In the genomic region with DNA sequence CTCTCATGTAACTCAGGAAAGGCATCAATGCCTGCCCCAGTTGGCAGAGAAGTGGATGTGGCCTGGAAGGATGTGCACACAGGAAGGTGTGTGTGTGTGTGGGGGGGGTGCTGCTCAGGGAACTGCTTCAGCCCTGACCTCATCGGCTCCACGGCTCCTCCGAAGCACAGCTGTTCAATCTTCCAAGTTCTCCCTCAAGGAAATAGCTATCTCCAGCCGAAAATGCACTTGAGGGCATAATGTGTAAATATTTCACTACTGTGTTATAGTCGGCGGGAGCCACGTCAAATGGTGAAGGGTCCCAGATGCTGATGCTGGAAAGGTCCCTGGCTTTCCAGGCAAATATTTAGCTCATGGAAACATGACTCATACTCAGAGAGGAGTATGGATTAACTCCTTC, we compare ENCODE assay signal across 9 mouse cellular contexts. TPM values are rescaled to one million over a fixed set of nuclear protein-coding genes. Genes with fewer than 3 reads are reported as not detected.
DNase-seq lines count a peak whose midpoint lies in the region; ATAC-seq and TF ChIP-seq lines count a peak whose summit lies in the region.
"Had no signal": no experiment of that assay in that cellular context is flagged by ENCODE, and none has a peak within 500 bp of the region (broad histone marks: within the 10 kb centered on the region; RNA-seq: fewer than 3 reads in every experiment).

No protein-coding gene starts in this region.

- intact Hi-C loops in gastrocnemius, postnatal 14 days (cut with DNase I; ENCODE audit: low total_unique reads), result loop anchor here (10.0 kb wide), 1 partner anchor 160 kb away; no protein-coding TSS in a partner anchor
- intact Hi-C loops in gastrocnemius, postnatal 36 days (cut with DNase I), result no loop called here

- no peak for TF ChIP-seq CTCF in lung, postnatal 0 days (IDR thresholded peaks at IDR 0.05)

- H3K9me3 ChIP-seq in embryonic facial prominence, embryonic 11.5 days (replicated peaks; ENCODE audit: control insufficient read depth, low read length), result no peaks in the 10 kb centered on the region
- no peaks in the 10 kb centered on the region for H3K9me3 ChIP-seq in intestine, embryonic 16.5 days (ENCODE audit: control insufficient read depth, low read length)
- H3K9me3 ChIP-seq in lung, postnatal 0 days (ENCODE audit: low read length), result no peaks in the 10 kb centered on the region

- H3K27me3 ChIP-seq in embryonic facial prominence, embryonic 11.5 days (ENCODE audit: control insufficient read depth, insufficient read depth, low read length), result no peaks in the 10 kb centered on the region
- H3K27me3 ChIP-seq in intestine, embryonic 16.5 days (replicated peaks; ENCODE audit: control insufficient read depth, insufficient read depth, low read length), result no peaks in the 10 kb centered on the region
- H3K27me3 ChIP-seq in lung, postnatal 0 days (replicated peaks; ENCODE audit: insufficient read depth, low read length), result no peaks in the 10 kb centered on the region

- peak; percentile 72 for TF ChIP-seq EP300 in lung, postnatal 0 days (IDR thresholded peaks at IDR 0.05)

- H3K4me3 ChIP-seq in embryonic facial prominence, embryonic 11.5 days (ENCODE audit: low read depth, low read length), result no peak overlapping the region
- H3K4me3 ChIP-seq in intestine, embryonic 16.5 days (ENCODE audit: low read length), result no peak overlapping the region
- no peak overlapping the region for H3K4me3 ChIP-seq in lung, postnatal 0 days (ENCODE audit: low read depth, low read length)

- H3K27ac ChIP-seq in embryonic facial prominence, embryonic 11.5 days (replicated peaks; ENCODE audit: low read depth, low read length), result peak overlapping the region; percentile 76
- H3K27ac ChIP-seq in intestine, embryonic 16.5 days (ENCODE audit: low read length), result peak overlapping the region; percentile 91
- peak overlapping the region; percentile 62 for H3K27ac ChIP-seq in lung, postnatal 0 days (ENCODE audit: low read length)

- no peak overlapping the region for H3K9ac ChIP-seq in embryonic facial prominence, embryonic 11.5 days (replicated peaks; ENCODE audit: low read length)
- H3K9ac ChIP-seq in intestine, embryonic 16.5 days (ENCODE audit: low read depth, low read length), result no peak overlapping the region
- H3K9ac ChIP-seq in lung, postnatal 0 days (replicated peaks; ENCODE audit: low read depth), result no peak overlapping the region

- peak; percentile 49 for DNase-seq in gastrocnemius, postnatal 14 days
- DNase-seq in gastrocnemius, postnatal 36 days, result no peak
- DNase-seq in embryonic facial prominence, embryonic 11.5 days (ENCODE audit: low spot score), result peak; percentile 53
- peak; percentile 84 for DNase-seq in lung, postnatal 0 days (ENCODE audit: low spot score)
- DNase-seq in right cerebral cortex, postnatal 14 days, result no peak
- DNase-seq in spleen, postnatal 14 days (ENCODE audit: low spot score in 2 of 2), result no peak
- no peak for DNase-seq in cerebellum, adult 11 months

- H3K4me2 ChIP-seq in embryonic facial prominence, embryonic 11.5 days (ENCODE audit: low read depth, low read length), result no peak overlapping the region
- H3K4me2 ChIP-seq in intestine, embryonic 16.5 days (ENCODE audit: low read depth, low read length), result no peak overlapping the region
- no peak overlapping the region for H3K4me2 ChIP-seq in lung, postnatal 0 days (replicated peaks; ENCODE audit: low read depth, low read length)

- ATAC-seq in embryonic facial prominence, embryonic 11.5 days (replicated peaks; ENCODE audit: insufficient number of reproducible peaks, low FRiP score, low TSS enrichment, low read depth), result no peak
- peak; percentile 73 for ATAC-seq in intestine, embryonic 16.5 days
- ATAC-seq in lung, postnatal 0 days, result peak; percentile 84

- H3K4me1 ChIP-seq in embryonic facial prominence, embryonic 11.5 days (ENCODE audit: control insufficient read depth, insufficient read depth, low read length), result no peaks in the 10 kb centered on the region
- H3K4me1 ChIP-seq in intestine, embryonic 16.5 days (ENCODE audit: control insufficient read depth, insufficient read depth, low read length), result peaks cover 47% of the 10 kb centered on the region
- peaks cover 8% of the 10 kb centered on the region; the same call in 1 of the 2 replicates for H3K4me1 ChIP-seq in lung, postnatal 0 days (ENCODE audit: insufficient read depth, low read depth, low read length)

- WGBS in embryonic facial prominence, embryonic 11.5 days, result 33% methylated on average over 7 of the region's 7 CpGs
- 16% methylated on average over 7 of the region's 7 CpGs for WGBS in intestine, embryonic 16.5 days
- 2% methylated on average over 7 of the region's 7 CpGs for WGBS in lung, postnatal 0 days

- no peaks in the 10 kb centered on the region for H3K36me3 ChIP-seq in embryonic facial prominence, embryonic 11.5 days (replicated peaks; ENCODE audit: control insufficient read depth, insufficient read depth, low read depth, low read length)
- H3K36me3 ChIP-seq in intestine, embryonic 16.5 days (ENCODE audit: control insufficient read depth, insufficient read depth, low read length), result 0 out of 2 replicates have a peak, but pooled peaks cover 6% of the 10 kb centered on the region
- H3K36me3 ChIP-seq in lung, postnatal 0 days (ENCODE audit: insufficient read depth, low read length), result no peaks in the 10 kb centered on the region

RNA-seq across cellular contexts. Expression of a gene that starts 25.6 kb away (rescaled TPM):
- total RNA-seq in gastrocnemius, postnatal 14 days (2021), result 10 to 100 TPM; 33.5 to 45.6 TPM
- 10 to 100 TPM; 14.1 to 17.1 TPM for total RNA-seq in gastrocnemius, postnatal 36 days (2021)
- polyA plus RNA-seq in embryonic facial prominence, embryonic 11.5 days (2014; fragmentation: Nextera tagmentation; extraction: Ambion mirVana), result 85.8 and 93.6 TPM in 2 replicates
- polyA plus RNA-seq in intestine, embryonic 16.5 days (2015; fragmentation: Nextera tagmentation; extraction: Ambion mirVana), result 122 and 124 TPM in 2 replicates
- polyA plus RNA-seq in lung, postnatal 0 days (2015; fragmentation: Nextera tagmentation; extraction: Ambion mirVana), result 408 and 422 TPM in 2 replicates
- total RNA-seq: CH12.LX had no signal

Comparison
In these comparisons a context has a peak if more than half of its experiments do, and no peak if none do; other contexts are left out.
1. DNase-seq: peak in gastrocnemius, postnatal 14 days (single experiment), embryonic facial prominence, embryonic 11.5 days (single experiment) and lung, postnatal 0 days (single experiment); none in gastrocnemius, postnatal 36 days (0 of 2), right cerebral cortex, postnatal 14 days (single experiment), spleen, postnatal 14 days (0 of 2) and cerebellum, adult 11 months (single experiment).
2. Peak in every context shown above with its lines, with median percentiles within 50 percentile points of each other: H3K27ac ChIP-seq.